Mouse (Mus musculus): ENCODE measurements around the gene Gm7029.
"Not testable (repeated sequence)": the region's sequence is repeated elsewhere in the genome, so short reads cannot be mapped to it uniquely, and the experiment has no call there.

Gene Gm7029

GRCm38 (mm10) chr17:33891892-33892291 is 18.3 kb downstream of the Gm7029 start:
- DNase-seq (ENCODE audit: low spot score in 2 of 2): not testable (repeated sequence)

- DNase-seq (ENCODE audit: low spot score in 2 of 2): no peak
These were observed 18.8 kb downstream of the Gm7029 start for GRCm38 (mm10) chr17:33892429-33892828.

GRCm38 (mm10) chr17:33893011-33893410 is 19.4 kb downstream of the Gm7029 start:
- DNase-seq (ENCODE audit: low spot score in 2 of 2): not testable (repeated sequence)

- no peak for DNase-seq (ENCODE audit: low spot score in 2 of 2)
These were observed 23.6 kb downstream of the Gm7029 start for GRCm38 (mm10) chr17:33897114-33897794.

DNA sequence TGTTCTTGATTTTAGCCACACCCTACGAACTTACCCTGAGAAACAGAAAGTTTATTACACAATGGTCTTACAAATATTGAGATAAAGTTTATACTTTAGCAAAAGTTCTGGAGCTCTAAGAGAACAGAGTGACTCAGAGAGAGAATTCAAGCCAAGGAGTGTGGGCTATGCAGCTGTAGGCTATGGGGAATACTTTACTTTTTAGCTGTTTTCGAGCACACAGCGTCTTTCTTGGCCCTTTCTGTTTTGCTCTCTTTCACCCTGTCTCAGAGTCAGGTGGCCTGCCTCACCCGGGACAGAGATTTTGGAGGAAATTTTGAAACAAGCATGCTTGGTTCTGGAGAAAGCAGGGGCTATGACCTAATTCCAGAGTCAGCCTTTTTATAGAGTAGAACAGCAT is 24.6 kb downstream of the Gm7029 start:
- not testable (repeated sequence) for DNase-seq (ENCODE audit: low spot score in 2 of 2)

DNA sequence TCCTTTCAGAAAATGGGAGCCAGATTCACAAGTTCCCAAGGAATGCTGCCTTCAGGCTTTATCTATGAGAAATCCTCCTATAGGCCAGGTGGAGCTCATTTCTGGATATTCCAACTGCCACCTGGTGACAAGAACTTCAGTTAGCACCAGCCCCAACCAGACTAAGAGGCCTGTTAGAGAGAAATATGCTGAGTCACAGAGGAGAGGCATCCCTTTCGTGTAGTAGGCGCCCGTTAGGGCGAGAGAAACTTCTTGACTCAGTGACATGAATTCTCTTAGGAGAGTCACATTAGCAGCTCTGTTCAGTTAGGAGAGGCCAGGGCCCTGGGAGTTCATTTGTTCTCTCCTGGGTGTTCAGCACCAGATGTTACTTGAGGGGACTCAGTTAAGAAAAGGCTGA is 26.0 kb downstream of the Gm7029 start:
- no peak for DNase-seq (ENCODE audit: low spot score in 2 of 2)

DNA sequence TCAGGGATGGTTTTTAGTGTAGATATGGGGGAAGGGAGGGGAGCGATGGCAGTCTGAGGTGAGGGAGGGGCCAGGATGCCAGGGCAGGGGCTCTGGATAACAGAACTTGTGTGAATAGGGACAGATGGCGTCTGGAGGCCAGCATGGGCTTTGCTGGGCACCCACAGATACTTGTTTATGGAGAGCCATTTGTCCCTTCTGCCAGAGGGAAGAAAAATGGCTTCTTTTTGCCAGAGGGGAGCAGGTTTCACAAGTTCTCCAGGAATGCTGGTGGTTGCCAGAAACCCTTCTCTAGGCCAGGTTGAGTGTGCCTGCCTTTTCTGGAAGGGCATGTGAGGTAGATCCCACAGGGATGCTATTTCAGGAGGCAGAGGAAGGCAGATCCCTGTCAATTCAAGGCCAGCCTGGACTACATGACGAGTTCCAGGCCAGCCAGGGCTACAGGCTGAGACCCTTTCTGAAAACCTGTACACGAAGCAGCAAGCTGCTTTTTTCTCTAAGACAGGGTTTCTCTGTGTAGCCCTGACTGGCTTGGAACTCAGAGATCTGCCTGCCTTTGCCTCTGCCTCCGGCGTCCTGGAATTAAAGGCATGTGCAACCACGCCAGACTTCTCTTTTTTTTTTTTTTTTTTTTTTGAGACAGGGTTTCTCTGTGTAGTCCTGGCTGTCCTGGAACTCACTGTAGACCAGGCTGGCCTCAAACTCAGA is 26.8 kb downstream of the Gm7029 start:
- no peak for DNase-seq (ENCODE audit: low spot score in 2 of 2)

DNA sequence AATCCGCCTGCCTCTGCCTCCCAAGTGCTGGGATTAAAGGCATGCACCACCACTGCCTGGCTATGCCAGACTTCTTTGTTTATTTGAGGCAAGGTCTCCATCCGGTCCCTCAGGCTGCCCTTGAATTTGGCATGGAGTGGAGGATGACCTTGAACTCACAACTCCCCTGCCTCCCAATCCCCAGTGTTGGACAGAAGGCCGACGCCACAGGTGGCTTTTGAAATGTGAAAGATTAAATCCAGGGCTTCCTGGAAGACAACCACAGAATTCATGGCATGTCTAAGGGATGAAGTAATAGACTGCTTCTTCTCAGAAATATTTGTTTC is 27.3 kb downstream of the Gm7029 start:
- no peak for DNase-seq (ENCODE audit: low spot score in 2 of 2)

GRCm38 (mm10) chr17:33901653-33902052 is 28.0 kb downstream of the Gm7029 start:
- no peak for DNase-seq (ENCODE audit: low spot score in 2 of 2)

DNA sequence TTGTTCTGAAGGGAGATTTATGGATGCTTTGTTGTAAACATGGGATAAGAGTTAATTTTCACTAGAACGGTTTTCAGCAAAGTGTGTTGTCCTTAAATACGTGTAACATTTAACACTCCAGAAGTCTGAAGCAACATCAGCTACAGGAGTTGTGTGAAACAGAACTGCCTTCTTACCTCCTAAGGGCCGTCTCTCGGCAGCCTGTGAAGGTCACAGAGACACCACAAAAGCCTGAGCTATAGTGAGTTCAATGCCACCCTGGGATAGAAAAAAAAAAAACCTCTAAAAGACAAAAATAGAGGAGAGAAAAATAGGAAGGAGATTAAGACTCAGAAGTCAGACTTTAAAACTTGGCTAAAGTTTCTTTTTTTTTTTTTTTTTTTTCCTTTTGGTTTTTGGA is 28.4 kb downstream of the Gm7029 start:
- DNase-seq (ENCODE audit: low spot score in 2 of 2): no peak

DNA sequence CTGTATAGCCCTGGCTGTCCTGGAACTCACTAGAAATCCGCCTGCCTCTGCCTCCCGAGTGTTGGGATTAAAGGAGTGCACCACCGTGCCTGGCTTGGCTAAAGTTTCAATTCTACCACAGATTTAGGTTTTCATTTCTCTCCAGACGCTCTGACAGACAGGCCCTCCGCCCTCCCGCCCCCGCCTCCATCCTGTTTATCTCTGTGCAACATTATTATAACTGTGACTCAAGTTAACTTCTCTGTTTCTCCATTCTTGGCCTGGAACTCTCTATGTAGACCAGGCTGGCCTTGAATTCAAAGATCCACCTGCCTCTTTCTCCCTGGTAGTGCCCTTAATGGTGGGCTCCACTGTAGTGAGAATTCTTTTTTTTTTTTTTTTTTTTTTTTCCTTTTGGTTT is 28.9 kb downstream of the Gm7029 start:
- DNase-seq (ENCODE audit: low spot score in 2 of 2): no peak

GRCm38 (mm10) chr17:33903911-33904651 is 30.4 kb downstream of the Gm7029 start:
- not testable (repeated sequence) for DNase-seq (ENCODE audit: low spot score in 2 of 2)

DNA sequence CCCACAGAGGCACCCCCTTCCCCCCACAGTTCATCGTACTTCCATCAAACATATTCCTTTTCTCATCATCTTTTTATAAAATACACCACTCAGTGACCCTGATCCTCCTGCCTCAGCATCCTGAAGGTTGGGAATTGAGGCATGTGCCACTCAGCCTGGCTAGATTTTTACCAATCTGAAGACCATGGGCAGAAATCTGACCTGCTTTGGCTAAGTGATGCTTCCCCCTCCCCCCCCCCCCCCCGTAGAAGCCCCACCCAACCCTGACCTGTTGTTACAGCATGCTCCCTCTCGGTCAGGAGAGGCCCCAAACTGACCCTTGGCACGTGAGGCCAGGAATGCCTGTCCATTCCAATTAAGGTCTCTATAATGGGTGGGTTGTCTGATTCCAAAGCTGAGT is 31.2 kb downstream of the Gm7029 start, which contains the start of gene Platr17:
Gene Platr17 (plus strand): TSS at position 301 of the 400 bp plus-strand sequence.
- not testable (repeated sequence) for DNase-seq (ENCODE audit: low spot score in 2 of 2)

GRCm38 (mm10) chr17:33908331-33909076 is 34.9 kb downstream of the Gm7029 start:
- DNase-seq (ENCODE audit: low spot score in 2 of 2): peak; percentile 57 to 63

DNA sequence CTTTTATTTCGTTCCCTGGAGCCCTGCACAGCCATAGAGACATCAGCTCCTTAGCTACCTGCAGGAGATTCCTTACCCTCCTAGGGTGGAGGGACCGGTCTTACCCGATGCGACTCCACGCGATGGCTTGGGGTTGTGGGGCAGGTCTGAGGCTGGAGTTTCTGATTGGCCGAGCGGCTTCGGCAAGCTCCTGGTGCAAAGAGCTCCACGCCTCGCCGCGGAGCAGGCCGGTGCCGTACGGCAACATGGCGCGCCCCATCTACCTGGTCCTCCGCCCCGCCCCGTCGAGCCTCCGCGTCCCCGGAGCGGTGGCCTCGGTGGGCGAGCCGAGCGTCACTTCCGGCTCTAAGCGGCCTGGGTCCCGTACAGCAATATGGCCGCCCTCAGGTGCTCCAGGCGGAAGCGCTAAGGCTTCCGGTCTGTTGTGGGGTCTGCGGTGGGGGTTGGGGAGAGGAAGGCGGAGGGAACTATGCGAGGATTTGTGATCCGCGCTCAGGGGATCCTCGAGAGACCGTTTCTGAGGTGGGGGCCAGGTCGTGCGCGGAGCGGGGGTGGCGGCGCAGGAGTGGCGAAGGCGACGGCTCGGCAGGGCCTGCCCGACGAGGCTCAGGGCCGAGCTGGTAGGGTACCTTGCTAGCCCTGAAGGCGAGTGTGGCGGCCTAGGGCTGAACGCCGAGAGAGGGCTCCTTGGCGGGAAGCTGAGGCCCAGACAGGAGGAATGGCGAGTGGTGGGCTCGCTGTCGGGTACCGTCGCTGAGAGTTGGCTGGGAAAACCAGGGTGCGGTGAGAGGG is 35.6 kb downstream of the Gm7029 start, which contains the start of gene Daxx:
Gene Daxx (plus strand): TSS at position 338 of the 792 bp plus-strand sequence.
- peak; percentile 98 to 99 for DNase-seq (ENCODE audit: low spot score in 2 of 2)

GRCm38 (mm10) chr17:33909869-33910250 is 36.2 kb downstream of the Gm7029 start:
- no peak for DNase-seq (ENCODE audit: low spot score in 2 of 2)

- DNase-seq (ENCODE audit: low spot score in 2 of 2): no peak
These were observed 36.9 kb downstream of the Gm7029 start for GRCm38 (mm10) chr17:33910346-33911051.

DNA sequence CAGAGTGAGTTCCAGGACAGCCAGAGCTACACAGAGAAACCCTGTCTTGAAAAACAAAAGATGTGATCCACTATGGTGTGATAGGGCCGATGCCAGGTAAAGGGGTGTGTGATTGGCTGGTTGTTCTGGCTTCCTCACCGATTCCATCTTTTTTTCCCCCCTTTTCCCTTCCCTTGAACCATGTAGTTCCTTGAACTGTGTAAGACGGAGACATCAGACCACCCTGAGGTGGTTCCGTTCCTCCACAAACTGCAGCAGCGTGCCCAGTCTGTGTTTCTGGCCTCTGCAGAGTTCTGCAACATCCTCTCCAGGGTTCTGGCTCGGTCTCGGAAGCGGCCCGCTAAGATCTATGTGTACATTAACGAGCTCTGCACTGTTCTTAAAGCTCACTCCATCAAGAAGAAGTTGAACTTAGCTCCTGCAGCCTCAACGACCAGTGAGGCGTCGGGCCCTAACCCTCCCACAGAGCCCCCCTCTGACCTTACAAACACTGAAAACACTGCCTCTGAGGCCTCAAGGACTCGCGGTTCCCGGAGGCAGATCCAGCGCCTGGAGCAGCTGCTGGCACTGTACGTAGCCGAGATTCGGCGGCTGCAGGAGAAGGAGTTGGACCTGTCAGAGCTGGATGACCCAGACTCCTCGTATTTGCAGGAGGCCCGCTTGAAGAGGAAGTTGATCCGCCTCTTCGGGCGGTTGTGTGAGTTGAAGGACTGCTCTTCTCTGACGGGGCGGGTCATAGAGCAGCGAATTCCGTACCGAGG is 37.6 kb downstream of the Gm7029 start:
- no peak for DNase-seq (ENCODE audit: low spot score in 2 of 2)

GRCm38 (mm10) chr17:33911813-33912414 is 38.3 kb downstream of the Gm7029 start:
- no peak for DNase-seq (ENCODE audit: low spot score in 2 of 2)
